Mouse (Mus musculus) mature B cell (primary cell): ENCODE measurements at regions not wholly inside any gene's neighbourhood (a gene's known extent, or its start where the extent isn't known, plus 50 kb on each side); places are given as distances from the start of the nearest gene placed in this dataset.
"Not testable (repeated sequence)": the region's sequence is repeated elsewhere in the genome, so short reads cannot be mapped to it uniquely, and the experiment has no call there.

Experiments
- in situ Hi-C: fragments of 300-500 bp; cut with MboI; formaldehyde crosslinking; loops from 2 replicates; pipeline ENCODE4 v1.14.3; 2019

GRCm38 (mm10) chr14:104208040-104208816 is 259.6 kb downstream of the Pou4f1 start:
- in situ Hi-C loops: no loop called here

- in situ Hi-C loops: no loop called here
Measured at GRCm38 (mm10) chr14:104206602-104207001, 261.2 kb downstream of the Pou4f1 start.

GRCm38 (mm10) chr14:104203239-104203986 is 264.4 kb downstream of the Pou4f1 start:
- in situ Hi-C loops: no loop called here

- in situ Hi-C loops: no loop called here
Measured at GRCm38 (mm10) chr14:104193198-104193597, 274.6 kb downstream of the Pou4f1 start.

GRCm38 (mm10) chr14:104175122-104175521 is 292.7 kb downstream of the Pou4f1 start:
- in situ Hi-C loops: no loop called here

- in situ Hi-C loops: no loop called here
Measured at GRCm38 (mm10) chr14:104146841-104147240, 302.6 kb upstream of the Ednrb start.

GRCm38 (mm10) chr14:104145395-104145794 is 301.2 kb upstream of the Ednrb start:
- in situ Hi-C loops: no loop called here

GRCm38 (mm10) chr14:104114986-104115951 is 271.1 kb upstream of the Ednrb start:
- in situ Hi-C loops: no loop called here

GRCm38 (mm10) chr14:104114182-104114581 is 270.0 kb upstream of the Ednrb start:
- in situ Hi-C loops: no loop called here

- in situ Hi-C loops: no loop called here
Measured at GRCm38 (mm10) chr14:104113448-104113847, 269.2 kb upstream of the Ednrb start.

GRCm38 (mm10) chr14:104086381-104086780 is 242.2 kb upstream of the Ednrb start:
- in situ Hi-C loops: no loop called here

- in situ Hi-C loops: not testable (repeated sequence)
Measured at GRCm38 (mm10) chr14:104064199-104064598, 220.0 kb upstream of the Ednrb start.

- in situ Hi-C loops: no loop called here
Measured at GRCm38 (mm10) chr14:104053697-104054096, 209.5 kb upstream of the Ednrb start.

GRCm38 (mm10) chr14:104038628-104039325 is 194.6 kb upstream of the Ednrb start:
- in situ Hi-C loops: loop anchor here (25.0 kb wide), 1 partner anchor 774 kb away; no protein-coding TSS in a partner anchor

GRCm38 (mm10) chr14:104033606-104034005 is 189.4 kb upstream of the Ednrb start:
- in situ Hi-C loops: loop anchor here (25.0 kb wide), 1 partner anchor 779 kb away; no protein-coding TSS in a partner anchor

- in situ Hi-C loops: loop anchor here (25.0 kb wide), 1 partner anchor 781 kb away; no protein-coding TSS in a partner anchor
Measured at GRCm38 (mm10) chr14:104030784-104031470, 186.7 kb upstream of the Ednrb start.

GRCm38 (mm10) chr14:104029668-104030530 is 185.7 kb upstream of the Ednrb start:
- in situ Hi-C loops: loop anchor here (25.0 kb wide), 1 partner anchor 782 kb away; no protein-coding TSS in a partner anchor

GRCm38 (mm10) chr14:104027900-104028285 is 183.7 kb upstream of the Ednrb start:
- in situ Hi-C loops: loop anchor here (25.0 kb wide), 1 partner anchor 784 kb away; no protein-coding TSS in a partner anchor
